Mouse (Mus musculus): Measurements from ENCODE around the gene Lrrc61. TPM values are rescaled to one million over a fixed set of nuclear protein-coding genes. Genes with fewer than 3 reads are reported as not detected.

Gene Lrrc61
- polyA plus RNA-seq, 1 experiment = 22.9 TPM

- no peak overlapping the region for H3K4me3 ChIP-seq (ENCODE audit: extremely low read depth, insufficient read depth, insufficient read length)
- H3K4me1 ChIP-seq (ENCODE audit: control insufficient read depth, insufficient read depth, insufficient read length) = peaks cover 9% of the 10 kb centered on the region
- no peak overlapping the region for H3K27ac ChIP-seq (ENCODE audit: insufficient read depth, low read length)
- H3K27me3 ChIP-seq (ENCODE audit: control insufficient read depth, insufficient read depth, low read length) = peaks cover 1% of the 10 kb centered on the region; the same call in 1 of the 2 replicates
- WGBS = 54% methylated on average over 3 of the region's 3 CpGs
- DNase-seq (ENCODE audit: low read depth in 1 of 2, low spot score in 2 of 2) = no peak
- no peaks in the 10 kb centered on the region; the same call in 1 of the 2 replicates for H3K36me3 ChIP-seq (ENCODE audit: control insufficient read depth, insufficient read depth, low read length)
- TF ChIP-seq POLR2A (IDR thresholded peaks at IDR 0.05; ENCODE audit: low read depth, low read length) (no peak), CTCF (IDR thresholded peaks at IDR 0.05; ENCODE audit: extremely low read depth, insufficient read depth, insufficient read length, insufficient replicate concordance) (no peak)
Measured at GRCm38 (mm10) chr6:48591221-48591845, 36.7 kb downstream of the Lrrc61 start.

GRCm38 (mm10) chr6:48591871-48592270, 37.3 kb downstream of the Lrrc61 start:
- Histone ChIP-seq H3K4me3 (ENCODE audit: extremely low read depth, insufficient read depth, insufficient read length) (no peak overlapping the region), H3K4me1 (ENCODE audit: control insufficient read depth, insufficient read depth, insufficient read length) (peaks cover 9% of the 10 kb centered on the region), H3K27me3 (ENCODE audit: control insufficient read depth, insufficient read depth, low read length) (peaks cover 1% of the 10 kb centered on the region; the same call in 1 of the 2 replicates), H3K36me3 (ENCODE audit: control insufficient read depth, insufficient read depth, low read length) (peaks cover 4% of the 10 kb centered on the region; the same call in 1 of the 2 replicates), H3K27ac (ENCODE audit: insufficient read depth, low read length) (no peak overlapping the region)
- TF ChIP-seq POLR2A (IDR thresholded peaks at IDR 0.05; ENCODE audit: low read depth, low read length) (no peak), CTCF (IDR thresholded peaks at IDR 0.05; ENCODE audit: extremely low read depth, insufficient read depth, insufficient read length, insufficient replicate concordance) (no peak)
- 62% methylated on average over 6 of the region's 6 CpGs for WGBS
- no peak for DNase-seq (ENCODE audit: low read depth in 1 of 2, low spot score in 2 of 2)

GRCm38 (mm10) chr6:48593158-48594042, 38.8 kb downstream of the Lrrc61 start, which contains the start of the genes Repin1 and Gm44965:
Gene Repin1 (plus strand): TSS chr6:48593883.
Gene Gm44965 (plus strand): TSS chr6:48593941.
- Histone ChIP-seq H3K4me1 (ENCODE audit: control insufficient read depth, insufficient read depth, insufficient read length) (peaks cover 9% of the 10 kb centered on the region), H3K27me3 (ENCODE audit: control insufficient read depth, insufficient read depth, low read length) (peaks cover 1% of the 10 kb centered on the region; the same call in 1 of the 2 replicates), H3K27ac (ENCODE audit: insufficient read depth, low read length) (peak within 1 kb of the TSS; percentile 39; the same call in 1 of the 2 replicates), H3K4me3 (ENCODE audit: extremely low read depth, insufficient read depth, insufficient read length) (peak within 1 kb of the TSS; percentile 97), H3K36me3 (ENCODE audit: control insufficient read depth, insufficient read depth, low read length) (peaks cover 10% of the 10 kb centered on the region)
- 4% methylated on average over 44 of the region's 45 CpGs for WGBS
- DNase-seq (ENCODE audit: low read depth in 1 of 2, low spot score in 2 of 2) = peak; percentile 22 to 72
- TF ChIP-seq POLR2A (IDR thresholded peaks at IDR 0.05; ENCODE audit: low read depth, low read length) = no peak
- TF ChIP-seq CTCF (IDR thresholded peaks at IDR 0.05; ENCODE audit: extremely low read depth, insufficient read depth, insufficient read length, insufficient replicate concordance) = no peak

GRCm38 (mm10) chr6:48594043-48594738, 39.6 kb downstream of the Lrrc61 start:
- Histone ChIP-seq H3K27me3 (ENCODE audit: control insufficient read depth, insufficient read depth, low read length) (peaks cover 1% of the 10 kb centered on the region; the same call in 1 of the 2 replicates), H3K4me1 (ENCODE audit: control insufficient read depth, insufficient read depth, insufficient read length) (peaks cover 9% of the 10 kb centered on the region), H3K36me3 (ENCODE audit: control insufficient read depth, insufficient read depth, low read length) (peaks cover 10% of the 10 kb centered on the region), H3K4me3 (ENCODE audit: extremely low read depth, insufficient read depth, insufficient read length) (peak overlapping the region; percentile 97), H3K27ac (ENCODE audit: insufficient read depth, low read length) (peak overlapping the region; percentile 39; the same call in 1 of the 2 replicates)
- WGBS = 2% methylated on average over 35 of the region's 41 CpGs
- no peak for TF ChIP-seq CTCF (IDR thresholded peaks at IDR 0.05; ENCODE audit: extremely low read depth, insufficient read depth, insufficient read length, insufficient replicate concordance)
- no peak for TF ChIP-seq POLR2A (IDR thresholded peaks at IDR 0.05; ENCODE audit: low read depth, low read length)
- peak in 1 of 2 experiments; percentile 11 for DNase-seq (ENCODE audit: low read depth in 1 of 2, low spot score in 2 of 2)

- no peak for TF ChIP-seq POLR2A (IDR thresholded peaks at IDR 0.05; ENCODE audit: low read depth, low read length)
- no peak for TF ChIP-seq CTCF (IDR thresholded peaks at IDR 0.05; ENCODE audit: extremely low read depth, insufficient read depth, insufficient read length, insufficient replicate concordance)
- Histone ChIP-seq H3K36me3 (ENCODE audit: control insufficient read depth, insufficient read depth, low read length) (peaks cover 10% of the 10 kb centered on the region), H3K4me1 (ENCODE audit: control insufficient read depth, insufficient read depth, insufficient read length) (peaks cover 9% of the 10 kb centered on the region), H3K27me3 (ENCODE audit: control insufficient read depth, insufficient read depth, low read length) (peaks cover 1% of the 10 kb centered on the region; the same call in 1 of the 2 replicates), H3K27ac (ENCODE audit: insufficient read depth, low read length) (no peak overlapping the region), H3K4me3 (ENCODE audit: extremely low read depth, insufficient read depth, insufficient read length) (no peak overlapping the region)
- DNase-seq (ENCODE audit: low read depth in 1 of 2, low spot score in 2 of 2) = no peak
- WGBS = 29% methylated on average over 1 of the region's 1 CpGs
Measured at GRCm38 (mm10) chr6:48595278-48595677, 40.7 kb downstream of the Lrrc61 start.

- H3K36me3 ChIP-seq (ENCODE audit: control insufficient read depth, insufficient read depth, low read length) = peaks cover 10% of the 10 kb centered on the region
Measured at GRCm38 (mm10) chr6:48596545-48597232, 42.1 kb downstream of the Lrrc61 start.

More at GRCm38 (mm10) chr6:48596545-48597232, 42.1 kb downstream of the Lrrc61 start:
- no peak for DNase-seq (ENCODE audit: low read depth in 1 of 2, low spot score in 2 of 2)
- peaks cover 1% of the 10 kb centered on the region; the same call in 1 of the 2 replicates for H3K27me3 ChIP-seq (ENCODE audit: control insufficient read depth, insufficient read depth, low read length)
- TF ChIP-seq POLR2A (IDR thresholded peaks at IDR 0.05; ENCODE audit: low read depth, low read length) = no peak
- no peak overlapping the region for H3K27ac ChIP-seq (ENCODE audit: insufficient read depth, low read length)
- 96% methylated on average over 45 of the region's 45 CpGs for WGBS
- no peak overlapping the region for H3K4me3 ChIP-seq (ENCODE audit: extremely low read depth, insufficient read depth, insufficient read length)
- H3K4me1 ChIP-seq (ENCODE audit: control insufficient read depth, insufficient read depth, insufficient read length) = peaks cover 9% of the 10 kb centered on the region
